Mouse (Mus musculus) megakaryocyte progenitor cell, adult 5-6 weeks (primary cell): Measurements from ENCODE around the gene Cenpt. TPM values are rescaled to one million over a fixed set of nuclear protein-coding genes. Genes with fewer than 3 reads are reported as not detected.

Experiments used
- ATAC-seq: replicated peaks from 2 replicates; pipeline ENCODE4 v1.8.0; 2016; ENCODE audit warnings: mild to moderate bottlenecking, moderate TSS enrichment, inconsistent platforms; ENCODE audit not compliant: poor library complexity
- total RNA-seq, 2 experiments: library from RNA; stranded (forward) in 1 of 2; stranded (reverse) in 1 of 2; fragments of 157-497, 149-512 nt in 1 of 2; fragments of 200-1000 nt in 1 of 2; gene quantifications; 2 replicates each; pipeline versions ENCODE4 v1.2.3 to v1.2.4; 2015 to 2017

Cenpt gene
- total RNA-seq (2015) = 18.3 and 21.2 TPM in 2 replicates
- 14.4 and 20.1 TPM in 2 replicates for total RNA-seq (2017)

DNA sequence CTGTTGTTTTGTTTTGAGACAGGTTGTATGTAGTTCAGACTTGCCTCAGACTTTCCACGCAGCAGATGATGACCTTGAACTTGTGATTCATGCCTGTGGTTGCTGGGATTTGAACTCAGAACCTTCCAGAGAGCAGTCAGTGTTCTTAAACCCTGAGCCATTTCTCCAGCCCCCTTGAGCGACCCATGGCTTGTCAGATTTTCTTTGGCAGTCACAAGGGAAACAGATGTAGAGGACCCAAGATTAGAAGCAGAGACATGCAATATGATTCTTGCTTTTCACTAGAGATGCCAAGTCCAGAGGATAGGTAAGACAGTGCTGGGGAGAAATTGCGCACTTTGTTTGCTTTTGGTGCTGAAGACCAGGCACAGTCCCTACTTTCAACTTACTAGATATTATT, at the start of gene Cenpt:
Cenpt (minus strand) TSS at position 101 of the 400 bp plus-strand sequence.
- no peak for ATAC-seq

GRCm38 (mm10) chr8:105900941-105901616, 48.0 kb upstream of the Cenpt start:
- ATAC-seq = peak; percentile 68

GRCm38 (mm10) chr8:105900180-105900940, 47.3 kb upstream of the Cenpt start, which contains the start of gene Pskh1:
Pskh1 (plus strand) TSS chr8:105900441.
- peak; percentile 95 for ATAC-seq

GRCm38 (mm10) chr8:105897801-105898480, 44.9 kb upstream of the Cenpt start:
- no peak for ATAC-seq

DNA sequence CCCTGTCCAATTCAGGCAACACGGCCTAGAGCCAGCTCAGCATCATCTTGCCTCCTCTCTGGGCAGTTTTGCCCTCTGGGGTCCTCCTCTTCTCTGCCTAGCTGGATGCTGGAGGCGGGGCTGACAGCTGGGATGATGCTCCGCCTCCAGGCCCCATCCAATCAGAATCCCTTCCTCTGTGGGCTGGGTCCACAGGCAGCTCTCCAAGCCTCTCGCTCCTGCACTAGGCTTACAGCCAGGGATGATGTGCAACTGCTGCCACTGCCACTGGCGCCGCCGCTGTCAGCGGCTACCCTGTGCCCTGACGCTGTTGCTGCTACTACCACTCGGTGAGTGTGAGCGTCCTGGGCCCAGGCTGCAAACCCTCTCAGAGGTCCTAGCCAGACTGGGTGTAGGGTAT, 40.3 kb upstream of the Cenpt start, which contains the start of gene Nrn1l:
Nrn1l (plus strand) TSS at position 229 of the 400 bp plus-strand sequence.
- ATAC-seq = peak; percentile 83

DNA sequence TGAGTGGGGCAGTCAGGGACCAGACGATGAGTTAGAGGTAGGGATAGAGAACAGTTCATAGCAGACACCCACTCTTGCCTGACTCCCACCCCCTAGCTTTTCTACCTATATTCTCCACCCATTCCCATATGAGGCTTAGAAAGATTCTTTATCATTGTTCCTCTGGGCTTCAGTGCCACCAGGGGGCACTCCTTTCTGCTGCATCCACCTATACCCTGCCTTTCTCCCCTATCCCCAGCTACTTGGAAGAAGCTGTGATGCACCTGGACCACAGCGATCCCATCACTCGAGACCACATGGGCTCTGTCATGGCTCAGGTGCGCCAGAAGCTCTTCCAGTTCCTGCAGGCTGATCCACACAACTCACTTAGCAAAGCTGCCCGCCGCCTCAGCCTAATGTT, 39.4 kb upstream of the Cenpt start:
- peak; percentile 45; the same call in 1 of the 2 replicates for ATAC-seq

DNA sequence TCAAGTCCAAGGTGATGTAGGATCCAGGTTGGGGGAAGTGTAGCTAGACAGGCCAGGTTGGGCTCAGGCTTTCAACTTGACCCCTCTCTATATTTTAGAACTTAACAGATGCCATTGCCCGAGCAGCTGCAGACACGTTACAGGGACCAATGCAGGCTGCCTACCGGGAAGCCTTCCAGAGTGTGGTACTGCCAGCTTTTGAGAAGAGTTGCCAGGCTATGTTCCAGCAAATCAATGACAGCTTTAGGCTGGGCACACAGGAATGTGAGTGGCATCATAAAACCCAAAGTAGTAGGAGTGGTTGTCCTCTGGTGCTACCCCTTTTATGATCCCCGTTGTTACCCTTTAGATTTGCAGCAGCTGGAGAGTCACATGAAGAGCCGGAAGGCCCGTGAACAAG, 37.8 kb upstream of the Cenpt start:
- ATAC-seq = no peak

GRCm38 (mm10) chr8:105889756-105890465, 36.8 kb upstream of the Cenpt start:
- no peak for ATAC-seq

- ATAC-seq = peak; percentile 99
Observed at GRCm38 (mm10) chr8:105880754-105881520, 27.9 kb upstream of the Cenpt start, which contains the start of gene Edc4. Edc4 (plus strand) TSS chr8:105880881.

DNA sequence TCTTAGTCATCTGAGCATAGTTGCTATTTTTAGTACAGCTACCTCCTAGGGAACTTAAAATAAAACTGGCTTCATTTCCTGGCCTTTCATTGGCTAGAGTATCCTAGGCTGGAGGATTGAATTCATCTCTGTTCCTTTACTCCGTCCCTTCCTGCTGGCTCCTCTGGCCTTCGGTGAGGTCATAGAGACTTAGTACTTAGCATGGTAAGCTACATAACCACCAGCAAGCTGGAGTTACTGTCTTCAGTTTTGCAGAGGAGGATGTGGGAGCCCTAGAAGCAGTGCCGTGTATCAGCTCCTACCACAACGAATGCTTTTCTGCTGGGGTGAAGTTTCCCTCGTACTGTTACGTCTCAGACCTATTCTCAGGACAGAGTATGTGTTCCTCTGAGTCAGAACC, 21.2 kb upstream of the Cenpt start:
- ATAC-seq = no peak

- ATAC-seq = peak; percentile 12; the same call in 1 of the 2 replicates
Observed at GRCm38 (mm10) chr8:105866364-105867029, 13.4 kb upstream of the Cenpt start.

GRCm38 (mm10) chr8:105861951-105862350, 8.9 kb upstream of the Cenpt start:
- ATAC-seq = no peak

DNA sequence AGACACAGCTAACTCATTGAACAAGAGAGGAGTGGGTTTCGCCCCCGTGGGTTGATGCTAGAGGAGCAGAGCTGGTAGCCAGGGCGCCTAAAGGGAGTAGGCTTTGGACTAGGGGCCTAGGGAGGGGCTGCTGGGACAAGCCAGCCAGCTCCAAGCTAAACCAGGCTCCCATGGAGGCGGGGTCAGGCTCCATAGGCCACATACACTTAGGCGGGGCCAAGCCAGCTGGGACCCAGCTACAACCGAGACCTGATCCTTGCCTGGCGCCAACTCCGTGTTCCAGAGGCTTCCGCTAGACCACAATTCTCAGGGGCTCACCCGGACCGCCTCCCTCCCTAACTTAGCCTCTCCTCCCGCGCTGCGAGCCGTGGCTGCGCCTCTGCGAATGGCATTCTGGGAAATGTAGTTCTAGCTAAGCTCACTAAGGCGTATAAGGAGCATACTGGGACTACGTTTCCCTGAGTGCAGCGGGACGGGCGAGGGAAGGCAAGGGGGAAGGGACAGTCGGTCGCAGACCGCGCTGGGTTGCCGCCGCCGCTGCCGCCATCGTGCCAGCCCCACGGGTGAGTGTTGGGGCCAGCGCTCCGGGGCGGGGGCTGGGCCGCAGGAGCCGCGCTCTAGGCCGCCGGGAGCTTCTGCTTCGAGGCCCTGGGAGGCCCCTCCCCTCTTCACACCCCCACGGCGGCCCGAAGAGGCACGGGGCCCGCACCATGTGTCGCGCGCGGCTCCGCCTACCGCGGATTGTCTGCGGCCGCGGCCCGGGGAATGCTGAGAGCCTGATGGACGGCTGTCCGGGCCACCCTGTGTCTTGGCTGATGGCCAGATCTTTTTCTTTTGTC, 7.3 kb upstream of the Cenpt start, which contains the start of gene Nutf2:
Nutf2 (plus strand) TSS at position 438 of the 839 bp plus-strand sequence.
- peak; percentile 84 for ATAC-seq

GRCm38 (mm10) chr8:105859314-105859713, 6.2 kb upstream of the Cenpt start:
- ATAC-seq = peak; percentile 19

DNA sequence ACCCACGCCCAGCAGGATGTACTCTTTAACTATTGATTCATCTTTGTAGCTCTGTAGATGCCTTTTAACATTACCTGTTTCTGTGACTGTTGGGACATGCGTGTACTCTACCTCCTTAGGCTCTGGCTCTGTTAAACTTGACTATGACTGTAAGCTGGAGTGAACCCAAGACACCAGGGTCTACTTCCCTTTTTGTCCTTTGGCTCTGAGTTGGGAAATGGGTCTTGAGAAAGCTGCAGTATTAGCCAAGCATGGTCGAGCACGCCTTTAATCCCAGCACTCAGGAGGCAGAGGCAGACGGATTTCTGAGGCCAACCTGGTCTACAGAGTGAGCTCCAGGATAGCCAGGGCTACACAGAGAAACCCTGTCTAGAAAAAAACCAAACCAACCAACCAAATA, 5.4 kb upstream of the Cenpt start:
- peak; percentile 15 for ATAC-seq

- no peak for ATAC-seq
Observed at GRCm38 (mm10) chr8:105856168-105856835, 3.2 kb upstream of the Cenpt start.

- no peak for ATAC-seq
Observed at GRCm38 (mm10) chr8:105855248-105856167, 2.4 kb upstream of the Cenpt start.
